Mouse (Mus musculus) left cerebral cortex, adult 18-20 months (tissue): Measurements from ENCODE around the gene Fam83e. TPM values are rescaled to one million over a fixed set of nuclear protein-coding genes. Genes with fewer than 3 reads are reported as not detected.

Experiments
- DNase-seq, 2 experiments: peaks; one replicate each; pipeline ENCODE4 v3.0.0; 2021 to 2022; ENCODE audit warnings: low spot score in 2 of 2, mixed read lengths in 1 of 2
- long read RNA-seq, 2 experiments: library from polyadenylated mRNA; stranded (forward); transcript quantifications; one replicate each; pipeline ENCODE4 v2.0.0; 2021
- total RNA-seq, 2 experiments: library from RNA; stranded (reverse); gene quantifications; 2 replicates each; pipeline ENCODE4 v1.2.3; 2021

The Fam83e gene
- total RNA-seq, result under 1 TPM in 1 of 2 experiments, not detected in 1; 0.21 TPM
- long read RNA-seq, experiment 1, result 0 reads
- long read RNA-seq, experiment 2, result 0 reads

DNA sequence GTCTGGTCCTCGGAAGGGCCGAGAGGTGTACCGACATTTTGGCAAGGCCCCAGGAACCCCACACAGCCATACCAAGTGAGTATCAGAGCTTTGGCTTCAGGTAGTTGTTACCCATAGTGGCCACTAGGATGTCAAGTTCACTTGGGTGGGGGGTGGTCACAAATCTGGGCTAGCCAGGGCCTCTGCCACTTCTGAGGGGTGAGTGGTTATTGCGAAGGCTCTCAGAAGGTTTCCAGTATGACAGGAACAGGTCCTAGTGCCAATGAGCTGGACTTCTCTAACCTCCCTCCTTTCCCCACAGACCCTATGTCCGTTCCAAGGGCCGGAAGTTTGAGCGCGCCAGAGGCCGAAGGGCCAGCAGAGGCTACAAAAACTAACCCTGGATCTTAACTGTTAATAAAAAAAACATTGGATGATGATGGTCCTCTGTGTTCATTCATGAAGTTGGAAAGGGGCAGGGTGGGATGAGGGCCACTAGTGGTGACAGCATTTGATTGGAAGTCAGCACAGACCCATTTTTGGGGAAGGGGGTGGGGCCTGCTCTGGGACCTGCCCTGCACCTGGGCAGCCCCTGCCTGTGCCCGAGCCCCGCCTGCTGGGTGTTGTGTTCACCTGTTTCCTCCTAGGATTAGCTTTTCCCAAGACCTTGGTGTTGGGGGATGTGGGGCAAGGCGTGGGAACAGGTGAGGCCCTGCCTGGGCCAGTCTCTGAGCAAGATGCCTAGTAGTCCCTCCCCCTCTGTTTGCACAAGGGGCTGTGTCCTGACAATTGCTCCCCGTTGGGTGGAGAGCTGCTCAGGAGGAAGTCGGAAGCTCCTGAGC is at the start of gene Fam83e:
Gene Fam83e, plus strand, starts transcription at position 800 of the 821 bp plus-strand sequence.
- DNase-seq, result no peak

DNA sequence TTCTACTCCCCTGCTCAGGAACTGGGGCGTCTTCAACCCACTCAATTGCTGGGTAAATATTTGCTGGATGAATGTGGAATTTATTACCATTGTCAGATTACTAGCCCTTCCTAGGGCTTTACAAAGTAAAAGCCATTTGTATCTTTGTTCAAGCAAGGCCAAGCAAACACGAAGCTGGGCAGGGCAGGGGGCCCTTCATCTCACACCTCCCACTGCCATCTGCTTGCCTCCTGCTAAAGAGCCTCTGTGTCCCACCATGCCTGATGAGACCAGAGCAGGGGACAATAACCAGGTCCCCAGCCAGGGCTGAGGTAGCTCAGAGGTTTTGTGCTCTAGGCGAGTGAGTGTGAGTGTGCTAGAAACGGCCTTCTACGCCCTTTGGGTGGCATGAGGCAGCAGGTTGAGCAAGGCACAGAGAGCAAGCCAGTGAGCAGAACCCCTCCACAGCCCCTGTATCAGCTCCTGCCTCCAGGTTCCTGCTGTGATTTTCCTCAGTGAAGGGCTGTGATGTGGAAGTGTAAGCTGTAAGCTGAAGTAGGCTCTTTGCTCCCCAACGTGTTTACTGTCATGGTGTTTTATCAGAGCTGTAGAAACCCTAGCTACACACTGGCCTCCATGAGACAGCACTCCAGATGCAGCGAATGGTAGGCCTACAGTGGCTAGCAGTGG is 43.3 kb upstream of the Fam83e start:
- no peak for DNase-seq

DNA sequence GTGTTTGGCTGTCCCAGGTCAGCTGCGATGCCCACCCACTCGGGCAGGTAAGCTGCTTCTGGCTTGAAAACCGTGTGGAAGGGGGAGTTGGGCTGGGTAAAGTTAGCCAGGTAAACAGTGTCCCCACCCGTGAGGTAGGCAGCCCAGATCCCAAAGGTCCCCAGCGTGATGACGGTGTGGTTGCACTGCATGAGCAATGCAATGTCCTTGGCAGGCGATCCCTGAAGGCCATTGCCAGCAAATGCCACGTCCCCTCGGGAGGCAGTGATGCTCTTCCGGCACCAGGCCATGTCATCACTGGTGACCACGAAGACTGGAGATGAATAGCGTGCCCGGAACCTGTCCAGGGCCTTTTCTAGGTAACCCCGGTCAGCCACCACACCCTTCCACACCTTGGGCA is 42.5 kb upstream of the Fam83e start:
- no peak for DNase-seq

DNA sequence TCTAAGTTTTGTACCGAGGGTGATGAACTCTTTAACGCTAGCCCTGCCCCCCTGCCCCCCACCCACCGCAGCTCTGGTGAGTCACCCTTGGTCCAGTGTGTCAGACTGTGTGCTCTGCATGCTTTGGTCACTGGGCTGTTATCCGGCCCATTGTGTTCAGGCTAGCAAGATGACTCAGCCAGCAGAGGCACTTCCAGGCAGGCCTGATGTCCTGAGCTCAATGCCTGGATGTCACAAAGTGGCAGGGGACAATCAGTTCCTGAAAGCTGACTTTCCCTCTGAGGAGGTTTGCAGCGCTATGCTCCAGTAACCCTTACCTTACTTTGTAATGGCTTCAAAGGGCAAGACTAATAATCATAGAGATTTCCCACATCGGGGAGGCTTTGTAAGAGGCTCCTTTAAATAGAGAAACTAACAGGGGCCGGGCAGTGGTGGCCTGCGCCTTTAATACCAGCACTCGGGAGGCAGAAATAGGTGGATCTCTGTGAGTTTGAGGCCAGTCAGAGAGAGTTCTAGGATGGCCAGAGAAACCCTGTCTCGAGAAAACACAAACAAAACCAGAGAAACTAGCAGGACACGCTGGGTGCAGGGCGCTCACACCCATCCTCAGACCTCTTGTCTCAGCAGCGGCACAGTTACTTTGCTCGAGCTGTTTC is 40.9 kb upstream of the Fam83e start:
- DNase-seq, result no peak

DNA sequence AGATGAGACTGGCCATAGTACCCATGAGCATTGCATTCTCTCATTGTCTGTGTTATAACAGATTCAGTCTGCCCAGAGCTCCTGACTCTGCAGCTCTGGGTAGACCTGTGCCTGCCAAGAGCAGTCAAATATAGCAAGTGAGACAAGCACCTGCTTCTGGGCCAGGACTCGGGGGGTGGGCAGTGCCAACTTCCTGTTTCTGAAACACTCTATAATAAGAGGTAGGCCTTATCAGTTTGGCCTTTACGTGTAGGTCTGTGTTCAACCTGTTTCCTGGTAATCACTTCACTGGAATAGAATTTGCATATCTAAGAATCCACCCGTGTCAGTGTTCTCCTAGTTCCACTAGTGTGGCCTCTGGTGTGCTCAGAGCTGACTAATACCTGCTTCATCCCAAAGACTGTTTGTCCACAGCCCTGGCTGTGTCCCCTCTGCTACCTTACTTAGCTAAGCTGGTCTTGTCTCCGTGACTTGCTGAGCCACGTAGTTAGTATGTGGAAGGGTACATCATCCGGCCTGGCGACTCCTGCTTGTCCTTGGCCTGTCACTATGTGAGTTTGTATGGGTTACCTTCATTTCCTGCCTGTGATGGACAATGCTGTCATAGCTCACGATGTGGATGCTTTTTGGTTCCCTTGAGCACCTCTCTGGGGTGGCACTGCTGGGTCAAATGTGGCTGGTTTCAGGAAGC is 39.8 kb upstream of the Fam83e start:
- DNase-seq, result no peak

GRCm38 (mm10) chr7:45682144-45683126 is 38.6 kb upstream of the Fam83e start:
- DNase-seq, result peak; percentile 87 to 90

DNA sequence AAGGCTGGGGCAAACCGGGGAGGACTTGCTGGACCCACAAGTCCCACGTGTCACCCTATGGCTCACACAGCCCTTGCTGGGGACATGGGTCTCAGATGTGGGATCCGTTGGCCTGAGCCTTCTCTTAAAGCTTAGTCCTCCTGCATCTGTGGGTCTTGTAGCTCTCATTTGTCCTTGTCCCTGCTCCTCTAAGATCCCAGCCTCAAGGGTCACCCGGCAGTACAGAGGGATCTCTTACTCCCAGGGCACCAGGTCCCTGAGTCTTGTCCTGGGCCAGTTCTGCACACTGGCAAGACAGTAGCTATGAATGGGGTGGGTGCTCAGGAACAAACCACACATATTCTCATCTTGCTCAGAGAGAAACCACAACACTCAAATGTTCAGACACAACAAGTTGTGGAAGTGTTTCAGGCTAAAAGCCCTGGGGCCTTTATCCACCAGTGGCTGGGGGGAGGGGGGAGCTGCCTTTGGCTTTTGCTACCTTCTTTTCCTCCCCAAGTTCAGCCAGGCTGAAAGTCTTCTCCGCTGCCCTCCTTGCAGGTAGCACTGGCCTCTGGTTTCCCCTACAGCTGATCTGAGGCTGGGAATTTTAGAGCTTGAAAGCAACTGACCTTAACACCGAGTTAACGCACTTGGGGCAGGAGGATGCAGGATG is 37.5 kb upstream of the Fam83e start, which contains the start of gene Ntn5:
Gene Ntn5, plus strand, starts transcription at position 627 of the 655 bp plus-strand sequence.
- no peak for DNase-seq

DNA sequence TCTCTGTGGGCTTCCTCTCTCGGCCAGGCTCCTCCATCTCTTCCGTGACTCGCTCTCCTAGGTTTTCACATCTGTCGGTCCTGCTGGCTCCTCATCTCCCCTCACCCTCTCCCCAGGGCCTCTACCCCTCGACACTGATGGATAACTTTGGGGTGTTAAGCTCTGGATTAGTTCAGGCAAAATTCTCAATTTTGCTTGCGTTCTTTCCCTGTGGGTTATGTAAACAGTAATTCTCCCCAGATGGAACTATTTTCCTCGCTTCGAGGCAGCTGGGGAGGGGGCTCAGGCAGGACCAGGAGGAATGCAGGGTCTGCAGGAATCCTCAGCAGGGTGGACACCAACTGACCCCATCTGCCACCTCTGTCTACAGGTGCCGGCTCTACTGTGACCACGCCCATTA is 35.2 kb upstream of the Fam83e start:
- DNase-seq, result no peak

DNA sequence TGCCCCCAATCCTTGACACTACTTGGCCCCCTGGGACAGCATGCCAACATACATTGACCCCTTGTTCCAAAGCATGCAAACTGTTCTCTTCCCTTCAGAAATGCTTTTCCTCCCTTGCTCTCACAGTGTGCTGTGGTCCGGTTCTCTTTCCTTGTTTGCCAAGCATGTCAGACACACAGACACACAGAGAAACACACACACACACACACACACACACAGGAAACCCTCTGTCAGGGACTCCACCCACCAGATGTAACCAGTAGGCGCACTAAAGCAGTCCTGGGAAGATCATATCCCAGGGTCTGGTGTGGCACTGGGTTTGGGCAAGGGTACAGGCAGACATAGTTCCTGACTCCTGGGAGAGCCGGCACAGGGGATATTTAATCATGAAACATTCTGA is 34.2 kb upstream of the Fam83e start:
- no peak for DNase-seq

DNA sequence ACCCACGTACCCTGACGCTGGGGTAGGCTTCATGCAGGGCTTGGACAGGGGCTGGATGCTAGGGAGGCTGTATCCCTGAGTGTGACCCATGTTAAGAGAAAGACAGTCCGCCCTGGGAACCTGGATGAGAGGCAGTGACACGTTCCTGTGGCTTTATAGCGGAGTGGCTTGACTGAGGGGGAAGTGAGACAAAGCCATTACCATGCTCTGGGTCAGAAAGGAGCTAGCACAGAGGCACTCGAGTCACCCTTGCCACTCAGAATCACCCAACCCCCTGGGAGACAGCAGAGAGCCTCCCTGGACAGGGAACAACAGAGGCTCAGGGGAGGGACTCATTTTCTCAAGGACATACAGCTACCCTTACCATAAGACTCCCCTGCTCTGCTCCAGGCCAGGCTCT is 31.9 kb upstream of the Fam83e start:
- no peak for DNase-seq

DNA sequence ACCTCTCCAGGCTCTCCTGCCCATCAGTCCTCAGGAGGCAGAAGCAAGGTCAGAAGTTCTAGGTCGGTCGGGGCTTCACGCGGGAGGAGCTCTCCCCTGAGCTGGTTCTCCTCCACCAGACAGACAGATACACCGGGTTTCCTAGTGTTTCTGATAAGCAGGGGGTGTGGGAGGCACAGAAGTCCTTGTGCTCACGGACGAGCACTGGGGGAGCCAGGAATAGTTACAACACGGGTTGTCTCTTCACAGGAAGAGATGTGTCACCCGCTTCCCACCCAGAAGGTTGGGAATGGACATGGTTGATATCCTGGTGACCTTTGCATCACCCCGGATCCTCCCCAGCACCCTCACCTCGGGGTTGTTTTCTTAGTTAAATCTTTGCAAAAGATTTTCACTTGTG is 31.2 kb upstream of the Fam83e start:
- DNase-seq, result no peak

DNA sequence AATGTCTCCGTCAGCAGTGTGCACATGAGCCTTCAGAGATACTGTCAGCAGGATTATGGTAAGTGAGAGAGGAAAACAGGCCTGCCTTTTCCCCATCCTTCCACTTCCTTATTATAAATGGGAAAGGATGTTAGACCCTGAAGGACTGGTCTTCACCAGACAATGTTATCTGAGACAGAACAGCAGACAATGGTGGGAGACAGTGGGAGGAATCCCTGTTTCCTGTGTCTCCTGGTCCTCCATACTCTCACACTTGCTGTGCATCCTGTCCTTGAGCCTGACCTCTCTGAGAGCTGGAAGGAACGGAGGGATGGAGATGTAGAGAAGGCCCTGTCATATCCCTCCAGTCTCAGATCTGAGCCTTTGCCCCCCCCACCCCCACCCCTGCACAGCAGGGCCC is 28.6 kb upstream of the Fam83e start:
- DNase-seq, result no peak

DNA sequence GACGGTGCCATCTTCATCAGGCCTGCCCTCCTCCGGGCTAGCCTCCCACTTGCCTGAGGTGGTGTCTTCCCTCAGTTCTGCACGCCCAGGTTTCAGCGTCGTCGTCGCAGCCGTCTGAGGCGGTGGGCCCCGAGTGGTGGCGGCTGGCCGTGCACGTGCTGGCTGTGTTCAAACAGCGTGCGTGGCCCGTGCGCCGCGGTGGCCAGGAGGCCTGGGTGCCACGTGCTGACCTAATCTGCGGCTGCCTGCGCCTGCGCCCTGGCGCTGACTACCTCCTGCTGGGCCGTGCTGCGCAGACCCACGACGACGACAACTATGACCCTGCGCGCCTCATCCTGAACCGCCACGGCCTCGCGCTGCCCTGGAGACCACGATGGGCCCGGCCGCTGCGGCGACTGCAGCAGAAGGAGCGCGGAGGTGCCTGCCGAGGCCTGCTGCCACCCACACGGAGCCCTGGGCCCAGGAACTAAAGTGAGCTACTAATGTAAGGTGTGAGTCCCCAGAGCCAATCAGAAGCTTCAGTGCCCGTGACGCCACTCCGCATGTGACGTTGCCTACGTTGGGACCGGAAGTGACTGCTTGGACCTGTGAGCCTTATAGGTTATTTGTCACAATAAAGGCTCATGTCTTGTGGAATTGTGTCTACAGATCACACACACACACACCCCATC is 27.0 kb upstream of the Fam83e start, which contains the start of gene Sec1:
Gene Sec1, minus strand, starts transcription at position 482 of the 671 bp plus-strand sequence.
- DNase-seq, result no peak

GRCm38 (mm10) chr7:45695098-45695497 is 25.9 kb upstream of the Fam83e start:
- no peak for DNase-seq

DNA sequence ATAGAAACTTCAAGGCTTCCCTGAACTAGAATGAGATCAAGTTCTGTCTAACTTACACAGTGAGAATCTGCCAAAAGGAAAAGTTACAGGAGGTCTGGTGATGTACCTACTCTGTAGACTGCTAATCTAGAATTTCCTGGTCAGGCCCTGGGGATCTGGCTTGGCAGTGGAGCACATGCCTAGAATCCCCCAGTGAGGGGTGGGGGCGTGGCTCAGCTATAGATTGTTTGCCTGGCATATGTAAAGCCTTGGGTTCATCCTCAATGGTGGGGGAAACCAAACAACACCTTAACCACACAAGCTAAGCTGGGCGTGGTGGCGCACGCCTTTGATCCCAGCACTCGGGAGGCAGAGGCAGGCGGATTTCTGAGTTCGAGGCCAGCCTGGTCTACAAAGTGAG is 23.1 kb upstream of the Fam83e start:
- DNase-seq, result no peak

GRCm38 (mm10) chr7:45699523-45700141 is 21.4 kb upstream of the Fam83e start, which contains the start of gene Car11:
Car11 (plus strand) TSS chr7:45699843.
- DNase-seq, result peak in 1 of 2 experiments; percentile 71

GRCm38 (mm10) chr7:45700301-45701015 is 20.6 kb upstream of the Fam83e start:
- DNase-seq, result peak; percentile 74 to 86

DNA sequence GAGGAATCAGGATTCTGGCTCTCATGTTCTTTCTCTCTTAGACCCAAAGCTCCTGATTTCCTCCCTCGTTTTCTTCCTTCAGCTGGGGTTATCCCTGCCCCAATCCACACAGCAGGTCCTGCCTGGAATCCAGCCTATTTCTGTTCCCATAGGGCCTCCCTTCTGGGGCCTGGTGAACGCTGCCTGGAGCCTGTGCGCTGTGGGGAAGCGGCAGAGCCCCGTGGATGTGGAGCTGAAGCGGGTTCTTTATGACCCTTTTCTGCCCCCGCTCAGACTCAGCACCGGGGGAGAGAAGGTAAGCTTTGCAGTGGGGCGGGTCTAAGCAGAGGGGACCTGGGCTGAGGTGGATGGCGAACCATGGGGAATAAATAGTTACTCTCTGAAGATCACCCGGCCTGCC is 19.9 kb upstream of the Fam83e start:
- no peak for DNase-seq
